Mouse (Mus musculus) gastrocnemius, postnatal 36 days (tissue): ENCODE measurements around the gene Rexo2. TPM values are rescaled to one million over a fixed set of nuclear protein-coding genes. Genes with fewer than 3 reads are reported as not detected.
"Not testable (repeated sequence)": the region's sequence is repeated elsewhere in the genome, so short reads cannot be mapped to it uniquely, and the experiment has no call there.

Experiments used
- DNase-seq, 2 experiments: peaks; one replicate each; pipeline ENCODE4 v3.0.0; 2022
- intact Hi-C: fragments of 180-260 bp; cut with DNase I; formaldehyde crosslinking; loops from one replicate; pipeline ENCODE4 v1.15.1; 2025
- long read RNA-seq, 2 experiments: library from polyadenylated mRNA; stranded (forward); transcript quantifications; one replicate each; pipeline ENCODE4 v2.0.0; 2021
- total RNA-seq, 2 experiments: library from RNA; stranded (reverse); gene quantifications; 2 replicates each; pipeline ENCODE4 v1.2.3; 2021

The Rexo2 gene
- total RNA-seq: 10 to 100 TPM; 54.8 to 63.7 TPM
- long read RNA-seq, experiment 1, transcript Rexo2-201 (7 exons, 1,077 nt): major isoform, 162 of 181 reads
- long read RNA-seq, experiment 1, partial matches to known transcripts: 4 of 181 reads
- long read RNA-seq, experiment 1, other reads (novel, unspliced or antisense): 10 of 181 reads
- long read RNA-seq, experiment 2, transcript Rexo2-205 (3 exons, 553 nt): minor isoform, 6 of 190 reads
- long read RNA-seq, experiment 2, transcript Rexo2-202 (4 exons, 1,780 nt): minor isoform, 7 of 190 reads
- long read RNA-seq, experiment 2, transcript Rexo2-201 (7 exons, 1,077 nt): major isoform, 163 of 190 reads
- long read RNA-seq, experiment 2, partial matches to known transcripts: 4 of 190 reads
- long read RNA-seq, experiment 2, other reads (novel, unspliced or antisense): 9 of 190 reads

- intact Hi-C loops: loop anchor here (2.0 kb wide), 1 partner anchor 14 kb away; the partner anchor contains the start of genes Gm5617 and Rbm7
- DNase-seq: peak; percentile 85 to 92
Observed at GRCm38 (mm10) chr9:48480411-48481213, at the start of gene Rexo2. Gene Rexo2, minus strand, starts transcription at chr9:48480623.

- intact Hi-C loops: no loop called here
- no peak for DNase-seq
Observed at GRCm38 (mm10) chr9:48526520-48526919, 46.1 kb upstream of the Rexo2 start.

- DNase-seq: no peak
- intact Hi-C loops: no loop called here
Observed at GRCm38 (mm10) chr9:48525566-48525965, 45.1 kb upstream of the Rexo2 start.

- intact Hi-C loops, DNase-seq: not testable (repeated sequence)
Observed at GRCm38 (mm10) chr9:48520405-48520804, 40.0 kb upstream of the Rexo2 start.

- DNase-seq: no peak
- intact Hi-C loops: no loop called here
Observed at GRCm38 (mm10) chr9:48517372-48518130, 37.1 kb upstream of the Rexo2 start.

- intact Hi-C loops: no loop called here
- no peak for DNase-seq
Observed at GRCm38 (mm10) chr9:48516615-48517371, 36.4 kb upstream of the Rexo2 start.

GRCm38 (mm10) chr9:48515332-48515731, 34.9 kb upstream of the Rexo2 start:
- intact Hi-C loops: no loop called here
- DNase-seq: no peak

GRCm38 (mm10) chr9:48510134-48510533, 29.7 kb upstream of the Rexo2 start:
- intact Hi-C loops: no loop called here
- DNase-seq: no peak

GRCm38 (mm10) chr9:48504741-48505365, 24.4 kb upstream of the Rexo2 start:
- DNase-seq: no peak
- intact Hi-C loops: no loop called here

GRCm38 (mm10) chr9:48503001-48503400, 22.6 kb upstream of the Rexo2 start:
- intact Hi-C loops: no loop called here
- no peak for DNase-seq

- intact Hi-C loops: no loop called here
- no peak for DNase-seq
Observed at GRCm38 (mm10) chr9:48501192-48501591, 20.8 kb upstream of the Rexo2 start.

- intact Hi-C loops: loop anchor here (2.0 kb wide), 1 partner anchor 15 kb away; the partner anchor contains the start of gene Rexo2
- DNase-seq: peak in 1 of 2 experiments; percentile 9
Observed at GRCm38 (mm10) chr9:48495548-48495932, 15.1 kb upstream of the Rexo2 start.

GRCm38 (mm10) chr9:48494817-48495547, 14.6 kb upstream of the Rexo2 start, which contains the start of the genes Rbm7 and Gm5617:
Gene Rbm7, minus strand, starts transcription at chr9:48495299.
Gene Gm5617, plus strand, starts transcription at chr9:48495442.
- peak; percentile 90 to 91 for DNase-seq
- intact Hi-C loops: loop anchor here (2.0 kb wide), 1 partner anchor 14 kb away; the partner anchor contains the start of gene Rexo2

GRCm38 (mm10) chr9:48481214-48482134, 1.1 kb upstream of the Rexo2 start:
- no peak for DNase-seq
- intact Hi-C loops: loop anchor here (2.0 kb wide), 1 partner anchor 13 kb away; the partner anchor contains the start of genes Gm5617 and Rbm7

GRCm38 (mm10) chr9:48479838-48480410, 499 bp downstream of the Rexo2 start:
- intact Hi-C loops: loop anchor here (2.0 to 10.0 kb wide), 2 partner anchors 15 to 485 kb away; partner anchors contain the start of genes Gm5617, Htr3b and Rbm7
- DNase-seq: no peak

GRCm38 (mm10) chr9:48478808-48479207, 1.6 kb downstream of the Rexo2 start:
- intact Hi-C loops: loop anchor here (10.0 kb wide), 1 partner anchor 486 kb away; the partner anchor contains the start of gene Htr3b
- DNase-seq: no peak
